Mouse (Mus musculus): ENCODE measurements around the gene Trappc10. TPM values are rescaled to one million over a fixed set of nuclear protein-coding genes. Genes with fewer than 3 reads are reported as not detected.

Trappc10 gene
- polyA plus RNA-seq (2016; fragmentation: Nextera tagmentation; extraction: Ambion mirVana) = 17.4 and 18.6 TPM in 2 replicates

DNA sequence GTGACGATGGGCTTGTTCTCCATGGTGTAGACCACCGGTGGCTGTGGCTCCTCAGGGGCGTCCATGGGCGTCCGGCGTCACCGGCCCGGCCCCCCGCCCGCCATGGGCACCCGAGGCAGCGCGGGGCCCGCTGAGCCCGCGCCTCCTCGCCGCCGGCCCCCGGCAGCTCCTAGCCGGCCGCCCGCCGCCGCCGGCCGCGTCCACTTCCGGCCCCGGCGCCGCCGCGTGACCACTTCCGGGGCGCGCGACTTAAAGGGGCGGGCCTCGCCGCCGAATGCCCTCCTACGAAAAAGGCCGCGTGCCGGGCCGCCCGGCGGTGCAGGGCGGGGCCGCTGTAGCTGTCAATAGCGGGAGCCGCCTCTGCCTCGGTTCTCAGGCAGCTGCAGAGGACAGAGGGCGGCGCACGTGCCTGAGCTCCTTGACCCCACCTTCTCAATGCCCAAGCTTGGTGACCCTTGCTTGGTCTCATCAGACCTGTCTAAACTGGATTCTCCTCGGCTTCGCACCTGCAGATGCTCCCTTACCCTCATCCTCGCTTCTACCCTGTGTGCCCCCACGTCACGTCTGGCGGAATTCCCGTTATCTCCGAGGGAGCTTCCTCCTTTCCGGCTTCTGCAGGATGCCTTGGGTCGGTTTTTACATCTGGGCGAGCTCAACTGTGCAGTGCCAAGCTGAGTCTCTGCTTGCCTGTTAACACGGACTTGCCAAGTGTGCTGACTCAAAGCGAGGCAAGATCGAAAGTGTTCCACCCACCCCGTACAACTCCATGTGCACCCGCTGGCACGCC is at the start of gene Trappc10:
TSS of gene Trappc10 (minus strand) at position 204 of the 787 bp plus-strand sequence.
- under 1% methylated on average over 68 of the region's 74 CpGs for WGBS
- Histone ChIP-seq H3K36me3 (no peaks in the 10 kb centered on the region), H3K9me3 (no peaks in the 10 kb centered on the region), H3K27ac (0 out of 2 replicates have a peak within 1 kb of the TSS, but pooled peaks have one; percentile 36), H3K4me1 (peaks cover 11% of the 10 kb centered on the region), H3K4me3 (peak within 1 kb of the TSS; percentile 96), H3K4me2 (replicated peaks) (peak within 1 kb of the TSS; percentile 97), H3K9ac (peak within 1 kb of the TSS; percentile 85), H3K27me3 (no peaks in the 10 kb centered on the region)
- ATAC-seq (ENCODE audit: insufficient number of reproducible peaks, insufficient read depth, low FRiP score, low TSS enrichment) = peak; percentile 94

DNA sequence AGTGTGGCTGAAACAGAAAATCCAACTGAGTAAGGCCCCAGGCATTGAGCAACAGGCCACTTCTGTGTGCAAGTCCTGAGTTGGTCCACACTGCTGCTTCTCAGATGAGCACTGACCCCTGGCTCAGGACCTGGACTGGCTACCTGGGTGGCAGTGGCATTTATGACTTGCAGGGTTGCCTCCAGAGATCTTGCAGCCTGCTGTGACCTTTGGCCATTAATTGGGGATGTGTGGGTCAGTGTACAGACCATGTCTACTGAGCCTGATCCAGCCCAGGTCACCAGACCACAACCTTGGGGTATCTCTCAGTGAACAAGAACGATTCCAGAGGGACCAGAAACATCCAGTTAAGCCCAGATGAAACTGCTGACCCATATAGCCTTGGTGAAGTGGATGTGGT is 49.1 kb upstream of the Trappc10 start:
- H3K4me1 ChIP-seq = peaks cover 17% of the 10 kb centered on the region; the same call in 1 of the 2 replicates
- H3K4me3 ChIP-seq = no peak overlapping the region
- H3K36me3 ChIP-seq = no peaks in the 10 kb centered on the region
- H3K9ac ChIP-seq = no peak overlapping the region
- no peaks in the 10 kb centered on the region for H3K27me3 ChIP-seq
- WGBS = 81% methylated on average over 1 of the region's 1 CpGs
- no peak for ATAC-seq (ENCODE audit: insufficient number of reproducible peaks, insufficient read depth, low FRiP score, low TSS enrichment)
- H3K9me3 ChIP-seq = no peaks in the 10 kb centered on the region
- no peak overlapping the region for H3K27ac ChIP-seq
- H3K4me2 ChIP-seq (replicated peaks) = no peak overlapping the region

DNA sequence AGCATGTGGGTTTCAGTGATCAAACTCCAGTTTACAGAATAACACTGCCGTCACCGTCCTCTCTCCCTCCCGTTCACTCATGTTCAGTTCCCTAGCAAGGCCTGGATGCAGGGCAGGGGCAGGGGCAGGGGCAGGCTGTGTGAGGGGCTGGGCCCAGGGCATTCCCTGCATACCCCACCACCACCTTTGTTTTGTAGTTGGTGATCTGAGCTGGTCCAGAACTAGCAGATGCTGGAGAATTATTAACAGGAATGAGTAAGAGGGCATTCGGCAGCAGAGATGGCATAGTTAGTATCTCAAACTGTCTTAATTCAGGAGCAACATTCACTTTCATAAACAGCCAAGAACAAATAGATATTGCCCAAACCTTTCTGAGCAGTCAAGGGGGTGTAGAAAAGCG is 47.9 kb upstream of the Trappc10 start:
- 93% methylated on average over 5 of the region's 5 CpGs for WGBS

DNA sequence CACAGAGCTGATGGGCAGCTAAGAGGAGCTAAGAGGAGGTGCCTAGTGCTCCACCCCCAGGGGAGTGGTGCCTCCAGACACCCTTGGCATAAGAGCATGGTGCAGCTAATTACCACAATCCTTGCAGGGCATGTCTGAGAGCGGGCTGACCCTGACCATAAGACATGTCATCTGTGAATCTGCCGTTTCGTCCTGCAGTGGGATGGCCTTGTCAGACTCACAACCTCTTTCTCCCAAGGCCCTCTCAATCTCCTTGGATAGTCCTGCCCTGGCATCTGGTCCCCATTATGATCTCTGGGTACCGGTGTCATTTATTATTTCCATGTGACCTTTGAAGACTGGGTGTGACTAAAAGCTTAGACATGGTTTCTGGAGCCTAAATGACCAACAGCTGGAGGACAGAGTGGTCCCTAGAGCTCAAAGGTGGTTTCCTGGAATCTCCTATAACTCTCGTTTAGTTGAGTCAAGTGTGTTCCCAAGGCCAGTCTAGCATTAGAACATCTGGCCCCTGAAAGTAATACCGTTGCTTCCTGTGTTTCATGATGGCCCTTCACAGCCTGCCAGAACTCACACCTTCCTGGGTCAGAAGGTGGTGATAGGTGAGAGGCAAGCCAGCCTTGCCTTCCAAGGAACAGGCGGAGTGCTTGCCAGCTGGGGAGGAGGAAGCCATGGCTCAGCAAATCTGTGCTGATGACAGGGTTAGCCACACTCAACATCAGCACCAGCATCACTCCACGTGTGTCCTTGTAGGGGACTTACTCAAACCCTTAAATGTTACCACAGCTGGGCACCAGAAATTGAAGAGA is 46.5 kb upstream of the Trappc10 start:
- H3K4me1 ChIP-seq = peaks cover 12% of the 10 kb centered on the region; the same call in 1 of the 2 replicates
- 30% methylated on average over 8 of the region's 8 CpGs for WGBS
- H3K36me3 ChIP-seq = peaks cover 19% of the 10 kb centered on the region
- no peak overlapping the region for H3K4me3 ChIP-seq
- no peak overlapping the region for H3K4me2 ChIP-seq (replicated peaks)
- no peak for ATAC-seq (ENCODE audit: insufficient number of reproducible peaks, insufficient read depth, low FRiP score, low TSS enrichment)
- H3K27ac ChIP-seq = no peak overlapping the region
- no peak overlapping the region for H3K9ac ChIP-seq
- no peaks in the 10 kb centered on the region for H3K27me3 ChIP-seq
- no peaks in the 10 kb centered on the region for H3K9me3 ChIP-seq

More for the DNA sequence above, 47.9 kb upstream of the Trappc10 start:
- no peak overlapping the region for H3K27ac ChIP-seq
- ATAC-seq (ENCODE audit: insufficient number of reproducible peaks, insufficient read depth, low FRiP score, low TSS enrichment) = no peak
- H3K9me3 ChIP-seq = no peaks in the 10 kb centered on the region
- no peak overlapping the region for H3K4me3 ChIP-seq
- peaks cover 5% of the 10 kb centered on the region for H3K36me3 ChIP-seq
- no peak overlapping the region for H3K9ac ChIP-seq
- peaks cover 12% of the 10 kb centered on the region; the same call in 1 of the 2 replicates for H3K4me1 ChIP-seq
- no peaks in the 10 kb centered on the region for H3K27me3 ChIP-seq
- H3K4me2 ChIP-seq (replicated peaks) = no peak overlapping the region

DNA sequence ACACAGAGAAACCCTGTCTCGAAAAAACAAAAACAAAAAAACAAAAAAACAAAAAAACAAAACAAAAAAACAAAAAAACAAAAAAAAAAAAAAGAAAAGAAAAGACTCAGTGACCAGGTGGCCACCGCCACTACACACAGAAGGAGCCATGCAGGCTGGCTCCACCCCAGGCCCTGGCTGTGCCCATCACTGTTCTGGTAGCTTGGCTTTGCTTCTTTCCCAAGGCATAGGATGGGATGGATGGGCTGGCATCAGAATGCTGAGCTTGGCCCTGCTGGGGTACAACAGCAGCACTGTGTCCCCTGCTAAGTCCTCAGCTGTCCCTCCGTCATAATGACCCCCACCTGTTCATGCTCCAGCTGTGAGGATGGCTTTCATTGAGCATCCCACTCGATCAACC is 44.5 kb upstream of the Trappc10 start:
- no peaks in the 10 kb centered on the region for H3K27me3 ChIP-seq
- H3K9ac ChIP-seq = no peak overlapping the region
- no peaks in the 10 kb centered on the region for H3K9me3 ChIP-seq
- no peak overlapping the region for H3K4me2 ChIP-seq (replicated peaks)
- H3K36me3 ChIP-seq = peaks cover 33% of the 10 kb centered on the region
- peaks cover 12% of the 10 kb centered on the region; the same call in 1 of the 2 replicates for H3K4me1 ChIP-seq
- ATAC-seq (ENCODE audit: insufficient number of reproducible peaks, insufficient read depth, low FRiP score, low TSS enrichment) = no peak
- 81% methylated on average over 4 of the region's 4 CpGs for WGBS
- no peak overlapping the region for H3K27ac ChIP-seq
- no peak overlapping the region for H3K4me3 ChIP-seq

DNA sequence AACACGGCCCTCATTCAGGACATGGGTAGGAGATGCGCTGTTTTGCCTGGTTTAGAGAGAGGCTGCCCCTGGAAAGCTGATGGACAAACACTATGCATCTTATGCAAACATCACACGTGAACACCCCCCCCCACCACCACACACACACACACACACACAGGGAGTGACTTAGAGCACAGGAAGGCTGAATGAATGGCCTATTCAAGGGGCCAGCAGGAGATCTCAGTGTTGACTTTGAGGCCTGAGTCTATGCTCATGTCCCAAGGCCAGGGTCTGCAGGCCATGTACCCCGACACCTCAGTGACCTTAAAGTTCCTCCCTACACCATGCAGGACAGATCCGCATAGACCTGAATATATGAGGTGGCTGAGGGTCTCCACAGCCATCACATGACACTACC is 43.7 kb upstream of the Trappc10 start:
- no peak overlapping the region for H3K4me3 ChIP-seq
- H3K9ac ChIP-seq = no peak overlapping the region
- no peaks in the 10 kb centered on the region for H3K27me3 ChIP-seq
- ATAC-seq (ENCODE audit: insufficient number of reproducible peaks, insufficient read depth, low FRiP score, low TSS enrichment) = no peak
- WGBS = 90% methylated on average over 5 of the region's 5 CpGs
- H3K9me3 ChIP-seq = no peaks in the 10 kb centered on the region
- peaks cover 12% of the 10 kb centered on the region; the same call in 1 of the 2 replicates for H3K4me1 ChIP-seq
- no peak overlapping the region for H3K4me2 ChIP-seq (replicated peaks)
- peaks cover 41% of the 10 kb centered on the region for H3K36me3 ChIP-seq
- no peak overlapping the region for H3K27ac ChIP-seq

DNA sequence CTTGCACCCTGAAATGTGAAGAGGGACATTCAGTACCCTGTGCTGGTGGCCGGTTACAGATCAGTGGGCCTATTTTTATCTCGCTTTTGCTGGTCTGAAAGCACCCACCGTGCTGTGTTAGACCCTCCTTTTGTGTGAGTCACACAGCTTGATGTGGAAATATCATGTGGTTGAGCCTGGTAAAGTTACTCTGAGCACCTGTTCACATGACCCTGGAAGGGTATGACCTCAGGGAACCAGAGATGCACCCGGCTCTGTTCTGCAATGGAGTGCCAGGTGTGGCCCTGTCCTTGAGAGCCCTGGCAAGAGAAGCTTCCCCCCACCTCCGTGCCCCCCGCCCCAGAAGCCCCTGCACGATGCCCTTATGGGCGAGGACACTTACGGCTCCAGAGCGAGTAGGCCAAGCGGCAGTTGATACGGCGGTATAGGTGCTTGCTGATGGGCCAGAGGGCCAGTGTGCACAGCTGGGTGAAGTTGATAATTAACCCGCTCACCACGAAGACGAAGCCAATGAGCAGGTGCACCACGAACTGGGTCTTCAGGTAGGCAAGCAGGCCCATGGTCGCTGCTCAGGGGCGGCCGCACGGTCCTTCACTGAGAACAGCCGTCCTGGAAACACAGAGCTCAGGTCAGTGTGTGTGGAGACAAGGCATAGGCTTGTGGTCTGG is 43.2 kb upstream of the Trappc10 start:
- WGBS = 93% methylated on average over 22 of the region's 22 CpGs
- Histone ChIP-seq H3K9me3 (no peaks in the 10 kb centered on the region), H3K4me2 (replicated peaks) (no peak overlapping the region), H3K36me3 (peaks cover 45% of the 10 kb centered on the region), H3K4me3 (no peak overlapping the region), H3K4me1 (peaks cover 12% of the 10 kb centered on the region; the same call in 1 of the 2 replicates), H3K27ac (no peak overlapping the region), H3K9ac (no peak overlapping the region), H3K27me3 (no peaks in the 10 kb centered on the region)
- ATAC-seq (ENCODE audit: insufficient number of reproducible peaks, insufficient read depth, low FRiP score, low TSS enrichment) = no peak

DNA sequence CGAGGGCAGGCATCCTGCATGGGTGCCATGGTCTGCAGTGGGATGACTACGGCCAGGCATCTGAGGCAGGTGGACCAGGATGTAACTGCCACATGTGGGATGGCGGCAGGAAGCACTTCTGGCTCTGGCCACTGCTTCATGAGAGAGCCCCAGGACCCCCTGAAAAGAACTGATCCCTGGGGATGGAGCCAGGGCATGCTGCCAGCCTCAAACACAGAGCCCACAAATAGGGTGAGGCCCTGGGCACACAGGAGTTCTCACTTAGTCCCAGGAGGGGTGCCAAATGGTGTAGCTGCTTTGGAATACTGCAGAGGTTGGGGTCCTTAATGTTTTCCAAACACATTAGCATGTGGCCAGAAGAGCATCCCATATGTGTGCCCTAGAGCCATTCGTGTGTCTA is 41.5 kb upstream of the Trappc10 start:
- Histone ChIP-seq H3K9me3 (no peaks in the 10 kb centered on the region), H3K4me1 (peaks cover 4% of the 10 kb centered on the region; the same call in 1 of the 2 replicates), H3K4me3 (no peak overlapping the region), H3K36me3 (peaks cover 61% of the 10 kb centered on the region), H3K4me2 (replicated peaks) (no peak overlapping the region), H3K9ac (no peak overlapping the region), H3K27ac (no peak overlapping the region), H3K27me3 (no peaks in the 10 kb centered on the region)
- ATAC-seq (ENCODE audit: insufficient number of reproducible peaks, insufficient read depth, low FRiP score, low TSS enrichment) = no peak
- 91% methylated on average over 4 of the region's 4 CpGs for WGBS

DNA sequence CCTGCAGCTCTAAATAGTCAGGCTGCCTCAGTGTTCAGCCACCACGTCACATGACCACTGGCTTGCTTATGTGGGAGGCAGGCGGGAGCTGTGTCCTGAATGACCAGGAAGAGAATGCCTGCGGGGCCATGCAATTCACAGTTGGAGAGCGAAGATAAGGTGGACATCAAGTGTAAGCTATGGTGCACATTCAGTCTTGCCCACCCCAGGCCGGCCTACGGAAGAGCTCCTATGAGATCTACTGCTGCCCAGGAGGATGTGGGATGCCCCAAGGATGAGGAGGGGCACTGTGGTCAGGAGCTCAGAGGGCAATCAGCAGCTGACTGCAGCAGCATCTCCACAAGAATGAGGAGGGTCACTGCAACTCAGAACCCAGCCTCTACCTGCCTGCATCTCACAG is 41.0 kb upstream of the Trappc10 start:
- peaks cover 67% of the 10 kb centered on the region for H3K36me3 ChIP-seq
- ATAC-seq (ENCODE audit: insufficient number of reproducible peaks, insufficient read depth, low FRiP score, low TSS enrichment) = no peak

DNA sequence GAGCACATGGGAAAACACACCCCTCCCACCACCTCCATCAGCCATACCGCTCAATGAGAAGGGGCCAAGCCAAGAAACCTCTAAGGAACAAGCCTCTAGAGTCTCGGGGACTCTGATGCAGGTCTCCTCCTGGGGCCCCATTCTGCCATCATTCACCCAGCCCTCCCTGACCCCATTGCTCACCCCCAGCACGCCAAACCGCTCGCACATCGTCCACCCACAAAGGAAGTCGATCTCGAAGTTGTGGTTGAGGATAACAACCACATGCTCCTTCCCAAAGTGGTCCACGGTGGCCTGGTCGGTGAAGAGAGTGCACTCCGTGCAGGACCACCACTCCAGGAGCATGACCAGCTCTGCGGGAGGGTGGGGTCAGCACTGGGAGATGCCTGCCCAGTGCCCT is 40.4 kb upstream of the Trappc10 start:
- Histone ChIP-seq H3K4me3 (no peak overlapping the region), H3K9ac (no peak overlapping the region), H3K27me3 (no peaks in the 10 kb centered on the region), H3K4me1 (no peaks in the 10 kb centered on the region), H3K9me3 (no peaks in the 10 kb centered on the region), H3K36me3 (peaks cover 71% of the 10 kb centered on the region), H3K27ac (no peak overlapping the region), H3K4me2 (replicated peaks) (no peak overlapping the region)
- WGBS = 91% methylated on average over 12 of the region's 12 CpGs
- no peak for ATAC-seq (ENCODE audit: insufficient number of reproducible peaks, insufficient read depth, low FRiP score, low TSS enrichment)

More for the DNA sequence above, 41.0 kb upstream of the Trappc10 start:
- H3K9me3 ChIP-seq = no peaks in the 10 kb centered on the region
- H3K9ac ChIP-seq = no peak overlapping the region
- H3K4me3 ChIP-seq = no peak overlapping the region
- 90% methylated on average over 6 of the region's 6 CpGs for WGBS
- H3K27ac ChIP-seq = no peak overlapping the region
- H3K4me1 ChIP-seq = no peaks in the 10 kb centered on the region
- H3K27me3 ChIP-seq = no peaks in the 10 kb centered on the region
- no peak overlapping the region for H3K4me2 ChIP-seq (replicated peaks)

DNA sequence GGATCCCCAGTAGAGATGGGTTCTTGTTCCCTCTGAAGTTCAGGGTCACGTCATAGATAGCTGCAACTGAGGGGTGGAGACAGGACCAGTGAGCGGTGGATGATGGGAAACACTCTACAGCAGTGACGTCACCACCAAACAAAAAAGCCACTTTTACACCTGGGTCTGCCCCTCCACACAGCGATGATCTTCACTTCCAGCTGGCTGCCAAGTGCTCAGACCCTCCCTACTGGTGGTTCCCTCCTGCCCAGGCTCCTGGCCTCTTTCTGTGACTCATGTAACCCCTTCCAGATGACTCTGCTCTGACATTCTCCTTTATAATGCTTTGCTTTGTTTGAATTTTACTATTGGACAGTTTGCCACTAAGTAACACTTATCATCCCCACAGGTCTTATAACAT is 38.0 kb upstream of the Trappc10 start:
- Histone ChIP-seq H3K27ac (no peak overlapping the region), H3K4me2 (replicated peaks) (no peak overlapping the region), H3K4me3 (no peak overlapping the region), H3K4me1 (no peaks in the 10 kb centered on the region), H3K36me3 (peaks cover 78% of the 10 kb centered on the region), H3K9ac (no peak overlapping the region), H3K9me3 (no peaks in the 10 kb centered on the region), H3K27me3 (no peaks in the 10 kb centered on the region)
- 91% methylated on average over 4 of the region's 4 CpGs for WGBS
- no peak for ATAC-seq (ENCODE audit: insufficient number of reproducible peaks, insufficient read depth, low FRiP score, low TSS enrichment)
